Mouse (Mus musculus) heart, embryonic 15.5 days (tissue): ENCODE results near the gene Camk2b. TPM values are rescaled to one million over a fixed set of nuclear protein-coding genes. Genes with fewer than 3 reads are reported as not detected.

Source experiments
- ATAC-seq: fragments of 200-750 bp; cut with Nextera tagmentation; replicated peaks from 2 replicates; pipeline ENCODE4 v1.8.0; 2017; ENCODE audit warnings: low read depth, moderate TSS enrichment; ENCODE audit not compliant: insufficient number of reproducible peaks, insufficient read depth, low FRiP score
- H3K27ac ChIP-seq: fragments of 300-500 bp; sonication (generic); 2 replicates; pipeline ENCODE4 v1.5.1; 2015; ENCODE audit warnings: mild to moderate bottlenecking, inconsistent platforms
- H3K27me3 ChIP-seq: fragments of 300-500 bp; sonication (generic); 2 replicates; pipeline ENCODE4 v1.6.1; 2015; ENCODE audit warnings: inconsistent platforms
- H3K36me3 ChIP-seq: fragments of 300-500 bp; sonication (generic); 2 replicates; pipeline ENCODE4 v1.6.1; 2015; ENCODE audit warnings: mild to moderate bottlenecking, inconsistent platforms
- H3K4me1 ChIP-seq: fragments of 300-500 bp; sonication (generic); replicated peaks from 2 replicates; pipeline ENCODE4 v1.6.1; 2015; ENCODE audit warnings: inconsistent platforms
- H3K4me2 ChIP-seq: fragments of 300-500 bp; sonication (generic); 2 replicates; pipeline ENCODE4 v1.6.1; 2015; ENCODE audit warnings: inconsistent platforms, mild to moderate bottlenecking, moderate library complexity
- H3K4me3 ChIP-seq: fragments of 300-500 bp; sonication (generic); 2 replicates; pipeline ENCODE4 v1.5.1; 2015; ENCODE audit warnings: mild to moderate bottlenecking, inconsistent platforms
- H3K9ac ChIP-seq: fragments of 300-500 bp; sonication (generic); 2 replicates; pipeline ENCODE4 v1.6.1; 2015; ENCODE audit warnings: mild to moderate bottlenecking, inconsistent platforms
- H3K9me3 ChIP-seq: fragments of 300-500 bp; sonication (generic); replicated peaks from 2 replicates; pipeline ENCODE4 v1.6.1; 2016; ENCODE audit warnings: inconsistent platforms
- WGBS: fragments of 180-500 bp; shearing (Covaris S2); methylation state at CpG from one replicate; pipeline ENCODE4 v1.1.7; 2015; ENCODE audit warnings: mixed read lengths; 5-methylcytosine and 5-hydroxymethylcytosine counted together
- polyA plus RNA-seq: library from polyadenylated mRNA; unstranded; fragments of >200 nt; fragmentation: Nextera tagmentation; extraction: Ambion mirVana; gene quantifications from 2 replicates; pipeline ENCODE4 v1.2.1, GENCODE M21; 2015

The Camk2b gene
- polyA plus RNA-seq, 1 experiment from 2014 or later, result 2.8 TPM

DNA sequence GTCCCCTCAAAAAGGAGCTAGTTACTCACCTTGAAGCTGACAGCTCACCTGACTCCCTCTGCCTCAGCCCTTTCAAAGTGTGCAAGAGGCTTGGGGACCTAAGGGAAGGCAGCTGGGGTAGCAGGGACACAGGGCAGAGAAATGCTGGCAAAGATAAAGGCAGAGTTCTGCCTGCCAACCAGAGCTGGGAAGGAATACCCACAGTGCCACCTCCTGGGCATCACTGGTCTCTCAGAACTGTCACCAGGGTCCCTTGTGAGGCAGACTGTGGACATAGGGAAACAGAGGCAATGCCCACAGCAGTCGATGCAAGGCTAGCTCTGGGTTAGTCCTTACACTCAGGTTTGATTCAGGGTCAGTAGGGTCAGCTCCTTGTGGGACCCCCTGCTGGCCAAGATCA lies 39.8 kb downstream of the Camk2b start:
- WGBS, result 73% methylated on average over 1 of the region's 1 CpGs
- H3K4me1 ChIP-seq, result peaks cover 13% of the 10 kb centered on the region
- H3K27me3 ChIP-seq, result no peaks in the 10 kb centered on the region
- H3K4me2 ChIP-seq, result no peak overlapping the region
- ATAC-seq, result no peak
- H3K9ac ChIP-seq, result no peak overlapping the region
- H3K36me3 ChIP-seq, result no peaks in the 10 kb centered on the region
- no peaks in the 10 kb centered on the region for H3K9me3 ChIP-seq
- H3K27ac ChIP-seq, result no peak overlapping the region
- H3K4me3 ChIP-seq, result no peak overlapping the region

GRCm38 (mm10) chr11:6024923-6025652 lies 41.1 kb downstream of the Camk2b start:
- no peak for ATAC-seq
- Histone ChIP-seq H3K9me3 (no peaks in the 10 kb centered on the region), H3K4me2 (no peak overlapping the region), H3K36me3 (no peaks in the 10 kb centered on the region), H3K4me1 (peaks cover 2% of the 10 kb centered on the region; the same call in 1 of the 2 replicates), H3K9ac (no peak overlapping the region), H3K27me3 (no peaks in the 10 kb centered on the region), H3K4me3 (no peak overlapping the region), H3K27ac (no peak overlapping the region)
- WGBS, result 78% methylated on average over 12 of the region's 12 CpGs

GRCm38 (mm10) chr11:6020897-6021839 lies 45.0 kb downstream of the Camk2b start:
- WGBS, result 75% methylated on average over 17 of the region's 17 CpGs
- no peak overlapping the region for H3K9ac ChIP-seq
- ATAC-seq, result no peak

DNA sequence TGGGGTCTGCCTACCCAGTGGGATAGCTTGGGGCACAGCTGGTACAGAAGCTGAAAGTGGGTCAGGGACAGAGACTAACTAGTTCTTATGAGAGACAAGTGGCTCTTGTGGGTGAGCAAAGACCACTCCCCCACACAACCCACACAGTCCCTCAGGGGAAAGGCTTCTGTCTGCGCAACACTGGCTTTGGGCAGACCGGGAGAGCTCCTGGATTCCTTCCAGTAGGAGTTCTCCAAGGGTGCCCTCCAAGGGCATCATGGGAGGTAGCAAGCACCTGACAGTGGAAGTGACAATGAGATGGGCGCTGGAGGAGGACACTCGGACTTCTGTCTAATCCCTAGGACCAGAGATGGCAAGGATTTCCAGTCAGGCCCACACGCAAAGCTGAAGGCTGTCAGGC lies 45.8 kb downstream of the Camk2b start:
- WGBS, result 71% methylated on average over 5 of the region's 5 CpGs
- no peaks in the 10 kb centered on the region for H3K9me3 ChIP-seq
- ATAC-seq, result no peak
- H3K4me3 ChIP-seq, result no peak overlapping the region
- H3K36me3 ChIP-seq, result no peaks in the 10 kb centered on the region
- H3K9ac ChIP-seq, result no peak overlapping the region
- no peaks in the 10 kb centered on the region for H3K27me3 ChIP-seq
- H3K27ac ChIP-seq, result no peak overlapping the region
- H3K4me1 ChIP-seq, result 0 out of 2 replicates have a peak, but pooled peaks cover 4% of the 10 kb centered on the region
- H3K4me2 ChIP-seq, result no peak overlapping the region

More at GRCm38 (mm10) chr11:6020897-6021839, 45.0 kb downstream of the Camk2b start:
- H3K36me3 ChIP-seq, result no peaks in the 10 kb centered on the region
- no peaks in the 10 kb centered on the region for H3K9me3 ChIP-seq
- H3K4me1 ChIP-seq, result peaks cover 5% of the 10 kb centered on the region; the same call in 1 of the 2 replicates
- H3K4me2 ChIP-seq, result no peak overlapping the region
- H3K27me3 ChIP-seq, result no peaks in the 10 kb centered on the region
- no peak overlapping the region for H3K27ac ChIP-seq
- no peak overlapping the region for H3K4me3 ChIP-seq

DNA sequence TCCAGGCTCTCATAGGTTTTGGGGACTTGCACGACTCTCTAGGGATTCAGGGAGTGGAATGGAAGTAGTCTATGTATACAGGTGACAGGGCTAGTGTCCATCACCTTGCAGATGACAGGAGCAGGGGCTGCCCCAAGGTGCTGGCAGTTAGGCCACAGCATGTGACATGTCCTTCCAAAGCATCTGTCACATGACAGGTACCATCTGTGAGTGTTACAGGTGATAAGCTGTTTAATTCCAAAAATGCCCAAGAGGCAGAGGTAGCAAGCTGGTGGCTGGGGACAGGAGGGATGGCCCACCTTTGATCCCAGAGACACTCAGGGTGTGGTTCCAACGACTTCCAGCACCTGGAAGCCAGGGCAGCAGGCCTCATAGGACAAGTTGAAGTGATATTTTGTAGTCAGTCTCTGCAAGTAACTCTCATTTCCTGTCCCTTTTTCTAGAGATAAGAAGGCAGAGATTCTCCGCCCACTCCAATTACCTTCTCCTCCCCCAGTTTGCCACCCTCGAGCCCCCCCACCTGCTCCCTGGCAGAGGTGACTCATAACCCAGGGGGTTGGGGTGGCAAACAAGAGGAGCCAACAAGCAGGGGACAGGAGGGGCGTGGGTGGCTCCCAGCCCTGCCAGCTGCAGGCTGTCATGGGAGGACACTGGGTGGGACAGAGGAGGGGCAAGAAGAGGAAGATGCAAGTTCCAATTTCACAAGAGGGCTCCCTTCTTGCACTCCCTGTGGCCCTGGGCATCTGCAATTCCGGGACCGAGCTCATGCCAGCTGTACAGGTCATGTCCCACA lies 47.7 kb downstream of the Camk2b start:
- Histone ChIP-seq H3K27ac (no peak overlapping the region), H3K4me1 (0 out of 2 replicates have a peak, but pooled peaks cover 4% of the 10 kb centered on the region), H3K9me3 (no peaks in the 10 kb centered on the region), H3K4me2 (no peak overlapping the region), H3K36me3 (no peaks in the 10 kb centered on the region), H3K4me3 (no peak overlapping the region), H3K9ac (no peak overlapping the region), H3K27me3 (no peaks in the 10 kb centered on the region)
- ATAC-seq, result no peak
- WGBS, result 55% methylated on average over 7 of the region's 7 CpGs

DNA sequence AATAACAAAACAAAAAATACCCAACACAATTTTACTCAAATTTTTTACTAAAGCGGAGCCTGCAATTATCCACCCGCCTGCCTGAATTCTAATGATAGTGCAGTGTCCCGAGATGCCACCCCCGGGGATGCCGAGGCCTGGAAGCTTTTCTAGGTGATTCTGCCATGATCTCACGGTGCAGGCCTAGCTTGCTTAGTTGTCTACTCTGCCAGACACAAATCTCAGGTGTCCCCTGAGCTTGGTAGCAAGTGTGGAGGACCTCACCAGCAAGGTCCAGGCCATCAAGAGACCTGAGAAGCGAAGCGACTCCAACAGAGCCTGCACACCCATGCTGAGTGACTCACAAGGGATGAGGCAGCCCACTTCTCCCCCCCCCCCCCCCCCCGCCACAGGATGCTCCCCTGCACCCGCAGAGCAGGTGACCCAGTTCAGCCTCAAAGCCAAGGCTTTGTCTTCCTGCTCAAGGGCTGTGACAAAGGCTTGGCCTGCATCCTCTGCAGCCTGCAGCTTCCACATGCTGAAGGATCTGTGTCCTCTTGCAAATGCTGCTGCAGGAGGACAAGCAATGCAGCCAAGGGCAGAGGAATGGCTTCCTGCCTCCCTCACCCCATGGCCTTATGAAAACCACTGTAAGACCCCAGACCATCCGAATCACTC lies 48.5 kb downstream of the Camk2b start:
- H3K4me2 ChIP-seq, result no peak overlapping the region
- H3K36me3 ChIP-seq, result no peaks in the 10 kb centered on the region
- no peak overlapping the region for H3K27ac ChIP-seq
- H3K9me3 ChIP-seq, result no peaks in the 10 kb centered on the region
- H3K9ac ChIP-seq, result no peak overlapping the region
- no peak for ATAC-seq
- H3K4me3 ChIP-seq, result no peak overlapping the region
- H3K4me1 ChIP-seq, result 0 out of 2 replicates have a peak, but pooled peaks cover 4% of the 10 kb centered on the region
- WGBS, result 60% methylated on average over 10 of the region's 11 CpGs
- H3K27me3 ChIP-seq, result no peaks in the 10 kb centered on the region

- Histone ChIP-seq H3K27ac (no peak overlapping the region), H3K27me3 (no peaks in the 10 kb centered on the region), H3K4me2 (no peak overlapping the region), H3K9me3 (no peaks in the 10 kb centered on the region), H3K9ac (no peak overlapping the region), H3K4me1 (0 out of 2 replicates have a peak, but pooled peaks cover 4% of the 10 kb centered on the region), H3K4me3 (no peak overlapping the region), H3K36me3 (no peaks in the 10 kb centered on the region)
- 56% methylated on average over 9 of the region's 9 CpGs for WGBS
- no peak for ATAC-seq
Observed at GRCm38 (mm10) chr11:6016797-6017395, 49.3 kb downstream of the Camk2b start.

- no peak for ATAC-seq
- Histone ChIP-seq H3K27me3 (no peaks in the 10 kb centered on the region), H3K36me3 (no peaks in the 10 kb centered on the region), H3K4me1 (0 out of 2 replicates have a peak, but pooled peaks cover 4% of the 10 kb centered on the region), H3K4me3 (no peak overlapping the region), H3K9ac (no peak overlapping the region), H3K9me3 (no peaks in the 10 kb centered on the region), H3K27ac (no peak overlapping the region), H3K4me2 (no peak overlapping the region)
- WGBS, result 0% methylated on average over 3 of the region's 3 CpGs
Observed at GRCm38 (mm10) chr11:6016368-6016767, 49.8 kb downstream of the Camk2b start.

DNA sequence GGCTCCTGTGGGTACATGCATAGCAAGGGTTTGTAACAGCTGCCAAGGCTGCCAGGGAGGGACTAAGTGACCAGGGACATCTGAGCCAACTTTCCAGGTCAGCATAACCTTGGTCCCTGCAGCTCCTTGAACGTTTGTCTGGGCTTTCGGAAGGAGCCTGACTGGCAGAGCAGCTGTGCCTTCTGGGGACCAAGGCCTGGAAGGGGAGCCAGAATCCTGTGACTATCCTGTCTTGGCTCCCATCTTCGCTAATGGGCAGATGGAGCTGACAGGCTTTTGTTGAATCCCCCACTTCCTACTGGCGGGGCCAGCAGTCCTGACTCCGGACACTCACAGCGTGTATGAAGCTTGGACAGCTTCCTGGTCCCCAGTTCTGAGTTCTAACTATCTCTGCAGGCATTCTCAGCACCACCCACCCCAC lies 51.1 kb downstream of the Camk2b start:
- no peaks in the 10 kb centered on the region for H3K9me3 ChIP-seq
- H3K4me1 ChIP-seq, result 0 out of 2 replicates have a peak, but pooled peaks cover 4% of the 10 kb centered on the region
- no peak overlapping the region for H3K9ac ChIP-seq
- no peaks in the 10 kb centered on the region for H3K36me3 ChIP-seq
- H3K27ac ChIP-seq, result no peak overlapping the region
- ATAC-seq, result no peak
- 63% methylated on average over 6 of the region's 6 CpGs for WGBS
- no peaks in the 10 kb centered on the region for H3K27me3 ChIP-seq
- no peak overlapping the region for H3K4me2 ChIP-seq
- H3K4me3 ChIP-seq, result no peak overlapping the region

DNA sequence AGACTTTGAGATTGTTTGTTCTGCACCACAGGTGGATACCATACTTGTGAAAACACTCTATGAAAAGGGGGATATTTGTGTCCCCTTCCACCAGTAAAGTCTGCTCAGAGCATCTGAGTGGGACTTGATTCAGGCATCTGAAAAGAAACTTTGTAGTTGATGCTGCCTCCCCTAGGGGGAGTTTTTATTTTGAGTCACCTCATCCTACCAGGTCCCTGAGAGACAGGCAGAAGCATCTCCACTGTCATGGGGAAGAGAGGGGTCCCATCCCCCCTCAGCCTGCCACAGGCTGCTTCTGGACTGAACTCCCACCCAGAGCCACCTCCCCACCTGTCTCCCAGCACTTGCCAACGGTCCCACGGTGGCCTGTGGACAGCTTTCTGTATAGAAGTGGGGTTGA lies 52.8 kb downstream of the Camk2b start:
- Histone ChIP-seq H3K4me1 (0 out of 2 replicates have a peak, but pooled peaks cover 3% of the 10 kb centered on the region), H3K9me3 (no peaks in the 10 kb centered on the region), H3K27me3 (no peaks in the 10 kb centered on the region), H3K27ac (no peak overlapping the region), H3K4me2 (no peak overlapping the region), H3K9ac (no peak overlapping the region), H3K4me3 (no peak overlapping the region), H3K36me3 (no peaks in the 10 kb centered on the region)
- WGBS, result 52% methylated on average over 2 of the region's 2 CpGs
- no peak for ATAC-seq
